Mouse (Mus musculus) stomach, embryonic 15.5 days (tissue): ENCODE measurements around the gene Cldn13. TPM values are rescaled to one million over a fixed set of nuclear protein-coding genes. Genes with fewer than 3 reads are reported as not detected.

Experiments used
- ATAC-seq: fragments of 200-750 bp; cut with Nextera tagmentation; 2 replicates; pipeline ENCODE4 v1.8.0; 2017; ENCODE audit warnings: low read depth, moderate number of reproducible peaks, moderate TSS enrichment; ENCODE audit not compliant: insufficient read depth, low FRiP score
- H3K27ac ChIP-seq: fragments of 300-500 bp; sonication (generic); 2 replicates; pipeline ENCODE4 v1.5.1; 2015; ENCODE audit warnings: mild to moderate bottlenecking, inconsistent platforms
- H3K27me3 ChIP-seq: fragments of 300-500 bp; sonication (generic); replicated peaks from 2 replicates; pipeline ENCODE4 v1.6.1; 2015; ENCODE audit warnings: inconsistent platforms
- H3K36me3 ChIP-seq: fragments of 300-500 bp; sonication (generic); 2 replicates; pipeline ENCODE4 v1.6.1; 2015; ENCODE audit warnings: inconsistent platforms
- H3K4me1 ChIP-seq: fragments of 300-500 bp; sonication (generic); 2 replicates; pipeline ENCODE4 v1.6.1; 2015; ENCODE audit warnings: inconsistent platforms
- H3K4me2 ChIP-seq: fragments of 300-500 bp; sonication (generic); 2 replicates; pipeline ENCODE4 v1.6.1; 2015; ENCODE audit warnings: mild to moderate bottlenecking, inconsistent platforms
- H3K4me3 ChIP-seq: fragments of 300-500 bp; sonication (generic); replicated peaks from 2 replicates; pipeline ENCODE4 v1.5.1; 2015; ENCODE audit warnings: inconsistent platforms
- H3K9ac ChIP-seq: fragments of 300-500 bp; sonication (generic); 2 replicates; pipeline ENCODE4 v1.6.1; 2015; ENCODE audit warnings: inconsistent platforms
- H3K9me3 ChIP-seq: fragments of 300-500 bp; sonication (generic); 2 replicates; pipeline ENCODE4 v1.6.1; 2016; ENCODE audit warnings: inconsistent platforms
- WGBS: fragments of 180-500 bp; shearing (Covaris S2); methylation state at CpG from one replicate; pipeline ENCODE4 v1.1.7; 2015; 5-methylcytosine and 5-hydroxymethylcytosine counted together
- polyA plus RNA-seq: library from polyadenylated mRNA; unstranded; fragments of >200 nt; fragmentation: Nextera tagmentation; extraction: Ambion mirVana; gene quantifications from 2 replicates; pipeline ENCODE4 v1.2.1, GENCODE M21; 2015

Gene Cldn13
- polyA plus RNA-seq, 1 experiment from 2014 or later: 22.3 TPM

- Histone ChIP-seq H3K9me3 (no peaks in the 10 kb centered on the region), H3K4me1 (peaks cover 6% of the 10 kb centered on the region; the same call in 1 of the 2 replicates), H3K27ac (no peak overlapping the region), H3K4me2 (peak overlapping the region; percentile 97), H3K4me3 (peak overlapping the region; percentile 82; the same call in 1 of the 2 replicates), H3K27me3 (no peaks in the 10 kb centered on the region), H3K36me3 (no peaks in the 10 kb centered on the region), H3K9ac (no peak overlapping the region)
- 89% methylated on average over 8 of the region's 8 CpGs for WGBS
- ATAC-seq: no peak
Measured at GRCm38 (mm10) chr5:134933281-134933680, 18.0 kb upstream of the Cldn13 start.

GRCm38 (mm10) chr5:134932903-134933276 lies 17.6 kb upstream of the Cldn13 start:
- peak overlapping the region; percentile 78; the same call in 1 of the 2 replicates for H3K9ac ChIP-seq
- 40% methylated on average over 9 of the region's 9 CpGs for WGBS
- no peaks in the 10 kb centered on the region for H3K36me3 ChIP-seq
- ATAC-seq: peak; percentile 23; the same call in 1 of the 2 replicates
- no peaks in the 10 kb centered on the region for H3K27me3 ChIP-seq
- peaks cover 6% of the 10 kb centered on the region; the same call in 1 of the 2 replicates for H3K4me1 ChIP-seq
- H3K9me3 ChIP-seq: no peaks in the 10 kb centered on the region
- H3K27ac ChIP-seq: peak overlapping the region; percentile 87
- peak overlapping the region; percentile 82 for H3K4me3 ChIP-seq
- H3K4me2 ChIP-seq: peak overlapping the region; percentile 97

GRCm38 (mm10) chr5:134932179-134932902 lies 17.0 kb upstream of the Cldn13 start, which contains the start of gene Mettl27:
Gene Mettl27, plus strand, starts transcription at chr5:134932368.
- under 1% methylated on average over 41 of the region's 41 CpGs for WGBS
- Histone ChIP-seq H3K36me3 (no peaks in the 10 kb centered on the region), H3K9me3 (no peaks in the 10 kb centered on the region)

DNA sequence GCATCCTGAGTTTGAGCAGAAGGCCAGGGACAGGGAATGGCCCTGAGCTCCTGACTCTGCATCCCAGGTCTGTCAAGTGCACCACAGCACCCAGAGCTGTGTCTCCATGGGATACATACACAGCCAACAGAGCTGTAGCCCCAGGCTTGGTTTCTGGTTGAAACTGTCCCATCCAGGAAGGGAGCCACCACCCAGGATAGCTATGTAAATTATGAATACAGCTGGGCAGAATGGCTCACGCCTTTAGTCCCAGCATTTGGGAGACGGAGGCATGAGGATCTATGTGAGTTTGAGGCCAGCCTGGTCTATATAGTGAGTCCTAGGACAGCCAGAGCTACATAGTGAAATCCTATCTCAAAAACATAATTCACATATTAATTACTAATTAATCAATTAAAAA lies 14.7 kb upstream of the Cldn13 start:
- ATAC-seq: no peak
- no peak overlapping the region for H3K9ac ChIP-seq
- no peak overlapping the region for H3K27ac ChIP-seq
- H3K27me3 ChIP-seq: no peaks in the 10 kb centered on the region
- H3K4me2 ChIP-seq: no peak overlapping the region
- H3K9me3 ChIP-seq: no peaks in the 10 kb centered on the region
- peaks cover 6% of the 10 kb centered on the region; the same call in 1 of the 2 replicates for H3K4me1 ChIP-seq
- H3K36me3 ChIP-seq: no peaks in the 10 kb centered on the region
- 77% methylated on average over 2 of the region's 2 CpGs for WGBS
- H3K4me3 ChIP-seq: no peak overlapping the region

More at GRCm38 (mm10) chr5:134932179-134932902, 17.0 kb upstream of the Cldn13 start, which contains the start of gene Mettl27:
- H3K4me2 ChIP-seq: peak within 1 kb of the TSS; percentile 97
- peak within 1 kb of the TSS; percentile 78 for H3K9ac ChIP-seq
- ATAC-seq: peak; percentile 95
- H3K4me1 ChIP-seq: peaks cover 6% of the 10 kb centered on the region; the same call in 1 of the 2 replicates
- H3K4me3 ChIP-seq: peak within 1 kb of the TSS; percentile 82
- no peaks in the 10 kb centered on the region for H3K27me3 ChIP-seq
- H3K27ac ChIP-seq: peak within 1 kb of the TSS; percentile 87

GRCm38 (mm10) chr5:134926726-134927125 lies 11.4 kb upstream of the Cldn13 start:
- H3K4me1 ChIP-seq: no peaks in the 10 kb centered on the region
- no peak overlapping the region for H3K27ac ChIP-seq
- H3K9ac ChIP-seq: no peak overlapping the region
- no peak for ATAC-seq
- no peaks in the 10 kb centered on the region for H3K36me3 ChIP-seq
- H3K4me2 ChIP-seq: no peak overlapping the region
- 55% methylated on average over 4 of the region's 4 CpGs for WGBS
- no peak overlapping the region for H3K4me3 ChIP-seq
- no peaks in the 10 kb centered on the region for H3K27me3 ChIP-seq
- H3K9me3 ChIP-seq: no peaks in the 10 kb centered on the region

DNA sequence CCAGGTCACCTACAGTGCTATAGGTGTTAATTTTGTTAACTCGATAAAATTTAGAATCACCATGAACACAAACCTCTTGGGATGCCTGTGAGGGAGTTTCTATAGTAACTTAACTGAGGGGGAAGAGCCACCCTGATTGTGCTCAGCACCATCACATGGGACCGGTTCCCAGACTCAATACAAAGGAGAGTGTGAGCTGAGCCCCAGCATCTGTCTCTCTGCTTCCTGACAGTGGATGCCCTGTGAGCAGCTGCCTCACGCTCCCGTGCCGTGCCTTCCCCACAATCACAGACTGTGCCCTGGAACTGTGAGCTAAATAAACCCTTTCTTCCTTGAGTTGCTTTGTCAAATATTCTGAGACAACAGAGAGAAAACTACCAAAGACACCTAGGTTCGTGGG lies 7.8 kb upstream of the Cldn13 start:
- no peaks in the 10 kb centered on the region for H3K27me3 ChIP-seq
- no peaks in the 10 kb centered on the region for H3K4me1 ChIP-seq
- H3K27ac ChIP-seq: no peak overlapping the region
- ATAC-seq: no peak
- 60% methylated on average over 6 of the region's 6 CpGs for WGBS
- H3K4me3 ChIP-seq: no peak overlapping the region
- no peaks in the 10 kb centered on the region for H3K36me3 ChIP-seq
- H3K4me2 ChIP-seq: no peak overlapping the region
- no peak overlapping the region for H3K9ac ChIP-seq
- no peaks in the 10 kb centered on the region for H3K9me3 ChIP-seq

GRCm38 (mm10) chr5:134921106-134921505 lies 5.8 kb upstream of the Cldn13 start:
- H3K4me3 ChIP-seq: no peak overlapping the region
- no peaks in the 10 kb centered on the region for H3K36me3 ChIP-seq
- no peak overlapping the region for H3K9ac ChIP-seq
- peak; percentile 48 for ATAC-seq
- H3K9me3 ChIP-seq: no peaks in the 10 kb centered on the region
- H3K4me1 ChIP-seq: no peaks in the 10 kb centered on the region
- no peaks in the 10 kb centered on the region for H3K27me3 ChIP-seq
- H3K4me2 ChIP-seq: no peak overlapping the region
- H3K27ac ChIP-seq: no peak overlapping the region
- 85% methylated on average over 8 of the region's 8 CpGs for WGBS

- no peaks in the 10 kb centered on the region for H3K4me1 ChIP-seq
- H3K4me3 ChIP-seq: no peak overlapping the region
- no peak for ATAC-seq
- H3K36me3 ChIP-seq: no peaks in the 10 kb centered on the region
- H3K4me2 ChIP-seq: no peak overlapping the region
- H3K27ac ChIP-seq: no peak overlapping the region
- no peak overlapping the region for H3K9ac ChIP-seq
- WGBS: 72% methylated on average over 6 of the region's 6 CpGs
- H3K9me3 ChIP-seq: no peaks in the 10 kb centered on the region
- H3K27me3 ChIP-seq: no peaks in the 10 kb centered on the region
Measured at GRCm38 (mm10) chr5:134920106-134920687, 4.9 kb upstream of the Cldn13 start.

- Histone ChIP-seq H3K4me1 (no peaks in the 10 kb centered on the region), H3K36me3 (no peaks in the 10 kb centered on the region), H3K4me3 (no peak overlapping the region), H3K9ac (no peak overlapping the region), H3K9me3 (no peaks in the 10 kb centered on the region), H3K4me2 (no peak overlapping the region), H3K27ac (peak overlapping the region; percentile 3; the same call in 1 of the 2 replicates), H3K27me3 (no peaks in the 10 kb centered on the region)
- peak; percentile 88 for ATAC-seq
- 82% methylated on average over 3 of the region's 3 CpGs for WGBS
Measured at GRCm38 (mm10) chr5:134919097-134919496, 3.8 kb upstream of the Cldn13 start.

- ATAC-seq: no peak
- WGBS: 48% methylated on average over 16 of the region's 16 CpGs
Measured at GRCm38 (mm10) chr5:134918071-134918832, 2.9 kb upstream of the Cldn13 start.

DNA sequence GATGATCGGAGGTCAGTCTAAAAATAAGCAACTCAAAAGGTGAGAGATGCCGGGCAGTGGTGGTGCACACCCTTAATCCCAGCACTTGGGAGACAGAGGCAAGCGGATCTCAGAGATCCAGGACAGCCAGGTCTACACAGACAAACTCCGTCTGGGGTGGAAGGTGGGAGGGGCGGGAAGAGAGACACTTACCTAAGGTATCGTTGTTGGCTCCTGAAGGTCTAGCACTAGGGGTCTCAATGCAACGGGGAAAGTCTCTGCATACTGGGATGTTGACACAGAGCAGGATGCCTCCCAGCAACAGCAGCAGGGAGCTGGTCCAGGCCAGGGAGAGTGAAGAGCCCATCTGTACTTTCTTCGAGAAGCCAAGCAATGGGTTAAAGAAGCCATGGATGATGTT lies 816 bp downstream of the Cldn13 start:
- H3K36me3 ChIP-seq: no peaks in the 10 kb centered on the region
- H3K4me1 ChIP-seq: no peaks in the 10 kb centered on the region
- ATAC-seq: no peak
- 66% methylated on average over 8 of the region's 8 CpGs for WGBS
- H3K9ac ChIP-seq: no peak overlapping the region
- no peak overlapping the region for H3K4me2 ChIP-seq
- H3K4me3 ChIP-seq: peak overlapping the region; percentile 3; the same call in 1 of the 2 replicates
- H3K27me3 ChIP-seq: no peaks in the 10 kb centered on the region
- H3K27ac ChIP-seq: no peak overlapping the region
- no peaks in the 10 kb centered on the region for H3K9me3 ChIP-seq

More at GRCm38 (mm10) chr5:134918071-134918832, 2.9 kb upstream of the Cldn13 start:
- Histone ChIP-seq H3K4me2 (no peak overlapping the region), H3K4me3 (no peak overlapping the region), H3K27ac (no peak overlapping the region), H3K9me3 (no peaks in the 10 kb centered on the region), H3K27me3 (no peaks in the 10 kb centered on the region), H3K36me3 (no peaks in the 10 kb centered on the region), H3K9ac (no peak overlapping the region), H3K4me1 (no peaks in the 10 kb centered on the region)
